ENCODE assay signal across 7 mouse cellular contexts in the genomic region with DNA sequence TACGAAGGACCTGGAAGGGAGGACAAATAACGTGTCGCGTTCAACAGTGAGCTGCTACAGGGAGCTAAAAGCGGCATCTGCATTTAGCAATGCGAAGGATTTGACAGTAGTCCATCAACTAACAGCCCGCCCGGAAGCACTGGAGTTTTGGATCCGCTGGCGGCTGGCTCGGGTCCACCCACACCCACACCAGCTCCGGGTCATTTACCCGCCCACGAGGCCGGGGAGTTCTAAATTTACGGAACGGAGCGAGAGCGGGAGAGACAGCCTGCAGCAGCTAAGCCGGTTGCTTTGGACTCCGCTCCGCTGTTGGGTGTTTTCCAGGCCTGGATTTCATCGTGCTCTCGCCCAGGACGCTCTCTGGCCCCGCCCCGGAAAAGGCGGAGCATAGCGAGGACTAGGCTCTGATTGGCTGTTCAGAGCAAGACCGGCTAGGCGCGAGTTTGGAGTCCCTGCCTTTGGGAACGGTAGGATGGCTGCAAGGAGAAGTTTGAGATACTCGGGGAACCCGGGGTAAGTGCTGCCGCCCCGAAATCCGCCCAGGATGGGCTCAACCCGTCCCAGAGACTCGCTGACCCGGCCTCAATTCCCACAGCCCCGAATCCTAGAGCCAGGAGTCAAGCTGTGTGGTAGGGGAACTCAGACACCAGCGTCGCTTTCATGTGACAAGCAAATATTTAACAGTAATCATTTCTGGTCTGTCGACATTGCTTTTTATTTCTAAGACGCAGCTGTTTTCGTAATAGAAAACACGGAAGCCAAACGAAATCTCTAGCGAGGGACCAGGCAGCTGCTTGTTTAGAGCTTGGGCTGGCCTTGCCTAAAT. TPM values are rescaled to one million over a fixed set of nuclear protein-coding genes. Genes with fewer than 3 reads are reported as not detected.
DNase-seq lines count a peak whose midpoint lies in the region; ATAC-seq lines count a peak whose summit lies in the region.

A gene (plus strand): TSS at position 414 of the 826 bp plus-strand sequence.

- peak within 1 kb of the TSS; percentile 71; the same call in 1 of the 2 replicates for H3K27ac ChIP-seq in intestine, embryonic 16.5 days (ENCODE audit: low read length)
- H3K27ac ChIP-seq in midbrain, embryonic 11.5 days (ENCODE audit: low read depth, low read length) = 0 out of 2 replicates have a peak within 1 kb of the TSS, but pooled peaks have one; percentile 27

- peak; percentile 99 for DNase-seq in adrenal gland, adult 8-10 months
- DNase-seq in embryo, embryonic 9.5 days (ENCODE audit: extremely low spot score) = peak; percentile 99
- DNase-seq in gastrocnemius, postnatal 4 days (ENCODE audit: low spot score in 2 of 2) = peak; percentile 99 to 100
- DNase-seq in left cerebral cortex, postnatal 36 days (ENCODE audit: low spot score in 2 of 2) = peak; percentile 100
- peak; percentile 100 for DNase-seq in midbrain, embryonic 11.5 days (ENCODE audit: low spot score, missing footprints)
- peak; percentile 99 for DNase-seq in skeletal muscle tissue, adult 2 months (ENCODE audit: low read depth, low spot score)

- H3K9me3 ChIP-seq in intestine, embryonic 16.5 days (ENCODE audit: control insufficient read depth, low read length) = no peaks in the 10 kb centered on the region
- H3K9me3 ChIP-seq in midbrain, embryonic 11.5 days (ENCODE audit: control insufficient read depth, low read length) = no peaks in the 10 kb centered on the region

- H3K9ac ChIP-seq in intestine, embryonic 16.5 days (ENCODE audit: low read depth, low read length) = peak within 1 kb of the TSS; percentile 75
- H3K9ac ChIP-seq in midbrain, embryonic 11.5 days (ENCODE audit: low read length) = peak within 1 kb of the TSS; percentile 67

- ATAC-seq in intestine, embryonic 16.5 days = peak; percentile 99
- ATAC-seq in midbrain, embryonic 11.5 days (ENCODE audit: low FRiP score) = peak; percentile 99

- H3K27me3 ChIP-seq in intestine, embryonic 16.5 days (replicated peaks; ENCODE audit: control insufficient read depth, insufficient read depth, low read length) = no peaks in the 10 kb centered on the region
- H3K27me3 ChIP-seq in midbrain, embryonic 11.5 days (ENCODE audit: control insufficient read depth, insufficient read depth, low read length) = no peaks in the 10 kb centered on the region

- no peaks in the 10 kb centered on the region for H3K36me3 ChIP-seq in intestine, embryonic 16.5 days (ENCODE audit: control insufficient read depth, insufficient read depth, low read length)
- H3K36me3 ChIP-seq in midbrain, embryonic 11.5 days (ENCODE audit: control insufficient read depth, insufficient read depth, low read length) = no peaks in the 10 kb centered on the region

- peaks cover 8% of the 10 kb centered on the region for H3K4me1 ChIP-seq in intestine, embryonic 16.5 days (ENCODE audit: control insufficient read depth, insufficient read depth, low read length)
- H3K4me1 ChIP-seq in midbrain, embryonic 11.5 days (ENCODE audit: control insufficient read depth, insufficient read depth, low read length) = peaks cover 10% of the 10 kb centered on the region

- peak within 1 kb of the TSS; percentile 81 for H3K4me2 ChIP-seq in intestine, embryonic 16.5 days (ENCODE audit: low read depth, low read length)
- H3K4me2 ChIP-seq in midbrain, embryonic 11.5 days = peak within 1 kb of the TSS; percentile 80

- peak within 1 kb of the TSS; percentile 83 for H3K4me3 ChIP-seq in intestine, embryonic 16.5 days (ENCODE audit: low read length)
- peak within 1 kb of the TSS; percentile 74 for H3K4me3 ChIP-seq in midbrain, embryonic 11.5 days (ENCODE audit: low read depth, low read length)

- under 1% methylated on average over 50 of the region's 50 CpGs for WGBS in intestine, embryonic 16.5 days
- under 1% methylated on average over 50 of the region's 50 CpGs for WGBS in midbrain, embryonic 11.5 days

- intact Hi-C loops in left cerebral cortex, postnatal 36 days (cut with DNase I) = loop anchor here (5.0 to 10.0 kb wide), 2 partner anchors 65 to 403 kb away; a partner anchor contains a TSS

RNA-seq across cellular contexts. Expression of the gene that starts here (rescaled TPM):
- 1 to 10 TPM in 2 of 4 experiments, under 1 TPM in 2; 0.78 to 1.6 (median 1.3) TPM for total RNA-seq in adrenal gland, adult 8-10 months (2022)
- 1 to 10 TPM; 4.4 to 4.8 TPM for total RNA-seq in gastrocnemius, postnatal 4 days (2021)
- polyA plus RNA-seq in intestine, embryonic 16.5 days (2015; fragmentation: Nextera tagmentation; extraction: Ambion mirVana) = 9.0 and 12.7 TPM in 2 replicates
- total RNA-seq in left cerebral cortex, postnatal 36 days (2021) = 1 to 10 TPM; 3.0 to 3.1 TPM
- polyA plus RNA-seq in midbrain, embryonic 11.5 days (2014; fragmentation: Nextera tagmentation; extraction: Ambion mirVana) = 32.6 and 35.3 TPM in 2 replicates

Comparison
In these comparisons a context has a peak if more than half of its experiments do, and no peak if none do; other contexts are left out.
1. Peak in every context shown above with its lines: DNase-seq, ATAC-seq, H3K4me3 ChIP-seq and H3K27ac ChIP-seq.